Mouse (Mus musculus) adrenal gland, postnatal 14 days (tissue): ENCODE data around the gene Pole. TPM values are rescaled to one million over a fixed set of nuclear protein-coding genes. Genes with fewer than 3 reads are reported as not detected.
A peak's percentile ranks its signal among the peaks of the same experiment; 100 is the strongest.

Source experiments
- DNase-seq: peaks from one replicate; pipeline ENCODE4 v3.0.0; 2021; ENCODE audit warnings: mixed read lengths
- long read RNA-seq, 2 experiments: library from polyadenylated mRNA; stranded (forward); transcript quantifications; one replicate each; pipeline ENCODE4 v2.0.0; 2021
- total RNA-seq: library from RNA; stranded (reverse); gene quantifications from 2 replicates; pipeline ENCODE4 v1.2.3, GENCODE M21; 2021

Pole gene
- 8.2 and 11.9 TPM in 2 replicates for total RNA-seq
- long read RNA-seq, experiment 1, full-length matches to known transcripts, result 2 of 3 reads
- long read RNA-seq, experiment 1, partial matches to known transcripts, result 0 of 3 reads
- long read RNA-seq, experiment 1, other reads (novel, unspliced or antisense), result 1 of 3 reads
- long read RNA-seq, experiment 2, partial matches to known transcripts, result 0 of 2 reads
- long read RNA-seq, experiment 2, other reads (novel, unspliced or antisense), result 1 of 2 reads

GRCm38 (mm10) chr5:110285770-110286445 is at the start of gene Pole, which contains the start of gene Pxmp2:
Gene Pole, plus strand, starts transcription at chr5:110286306.
Gene Pxmp2, minus strand, starts transcription at chr5:110286186.
- DNase-seq, result peak; percentile 96

GRCm38 (mm10) chr5:110244091-110244490 is 42.0 kb upstream of the Pole start:
- DNase-seq, result no peak

DNA sequence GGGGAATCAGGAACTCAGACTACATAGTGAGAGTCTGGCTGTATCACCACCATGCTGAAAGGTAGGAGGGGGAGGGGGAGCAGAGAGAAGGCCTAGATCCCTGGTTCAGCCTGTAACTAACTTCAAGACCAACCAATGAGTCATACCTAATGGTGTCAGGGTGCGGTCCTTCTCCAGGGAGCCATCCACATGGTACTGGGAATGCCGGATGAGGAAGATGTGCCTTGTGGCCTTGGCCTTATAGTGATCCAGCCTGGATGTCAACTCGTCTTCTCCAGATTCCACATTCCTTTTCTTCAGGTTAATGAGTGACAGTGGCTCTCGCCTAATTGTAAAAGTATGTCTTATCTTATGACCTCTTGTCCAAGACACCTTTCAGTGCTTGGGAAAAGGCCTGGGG is 19.2 kb upstream of the Pole start:
- DNase-seq, result no peak

DNA sequence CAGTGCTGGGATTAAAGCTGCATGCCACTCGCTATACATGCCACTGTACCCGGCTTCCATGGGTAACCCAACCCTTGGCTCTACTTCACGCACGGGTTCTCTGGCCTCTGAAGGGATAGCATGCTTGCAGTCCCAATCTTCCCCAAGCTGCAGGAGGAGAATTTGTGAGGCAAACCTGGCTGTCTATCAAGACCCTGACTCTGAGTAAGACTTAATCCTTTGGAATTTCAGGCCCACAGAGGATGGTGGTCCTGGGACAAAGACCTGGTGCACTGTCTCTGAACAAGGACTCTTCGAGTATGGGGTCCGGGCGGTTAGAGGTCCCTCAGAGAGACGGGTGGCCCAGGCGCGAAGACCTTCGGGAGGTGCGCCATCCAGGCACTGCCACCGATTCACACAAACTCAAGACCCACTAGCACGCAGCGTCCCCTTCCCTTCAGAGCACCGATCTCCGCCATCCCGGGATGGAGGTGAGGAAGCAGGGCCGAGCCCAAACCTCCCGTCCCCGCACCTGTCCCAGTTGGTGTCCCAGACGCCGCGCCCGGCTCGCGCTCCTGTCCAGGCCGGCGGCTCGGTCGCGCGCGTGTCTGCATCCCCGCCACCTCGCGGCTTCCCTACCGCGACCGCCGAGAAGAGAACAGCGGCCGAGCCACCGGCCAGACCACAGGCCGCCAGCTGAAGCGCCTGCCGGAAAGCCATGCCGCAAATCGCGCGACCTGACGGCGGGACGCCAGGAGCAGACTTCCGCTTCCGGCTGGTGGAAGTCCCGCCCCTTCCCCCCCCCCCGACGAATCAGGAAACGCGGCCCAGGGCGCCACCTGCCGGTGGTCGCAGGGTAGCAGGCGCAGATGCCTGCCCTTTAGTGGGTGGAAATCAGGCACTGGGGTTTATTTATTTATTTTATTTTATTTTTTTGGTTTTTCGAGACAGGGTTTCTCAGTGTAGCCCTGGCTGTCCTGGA is 16.7 kb upstream of the Pole start, which contains the start of gene Pgam5:
Gene Pgam5, minus strand, starts transcription at position 773 of the 961 bp plus-strand sequence.
- DNase-seq, result peak; percentile 96

GRCm38 (mm10) chr5:110270242-110270641 is 15.9 kb upstream of the Pole start:
- no peak for DNase-seq

- no peak for DNase-seq
Measured at GRCm38 (mm10) chr5:110274147-110274546, 12.0 kb upstream of the Pole start.

DNA sequence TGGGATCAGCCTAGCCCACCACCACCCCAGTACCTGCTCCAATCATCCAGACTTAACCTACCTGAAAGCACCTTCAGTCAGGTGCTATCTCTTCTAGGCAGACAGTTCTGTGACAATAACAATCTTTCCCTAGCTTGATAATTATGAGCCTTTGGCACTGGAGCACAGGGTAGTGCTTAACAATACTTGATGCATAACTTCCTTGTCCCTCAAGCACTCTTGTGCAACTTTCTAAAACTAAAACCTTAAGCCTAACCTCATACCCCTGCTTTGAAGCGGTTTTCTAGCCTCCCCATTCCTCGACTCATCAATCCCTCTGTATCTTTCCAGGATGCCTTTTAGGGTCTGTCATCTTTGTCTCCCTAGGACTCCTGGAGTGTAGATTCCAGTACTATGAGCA is 11.3 kb upstream of the Pole start:
- no peak for DNase-seq

DNA sequence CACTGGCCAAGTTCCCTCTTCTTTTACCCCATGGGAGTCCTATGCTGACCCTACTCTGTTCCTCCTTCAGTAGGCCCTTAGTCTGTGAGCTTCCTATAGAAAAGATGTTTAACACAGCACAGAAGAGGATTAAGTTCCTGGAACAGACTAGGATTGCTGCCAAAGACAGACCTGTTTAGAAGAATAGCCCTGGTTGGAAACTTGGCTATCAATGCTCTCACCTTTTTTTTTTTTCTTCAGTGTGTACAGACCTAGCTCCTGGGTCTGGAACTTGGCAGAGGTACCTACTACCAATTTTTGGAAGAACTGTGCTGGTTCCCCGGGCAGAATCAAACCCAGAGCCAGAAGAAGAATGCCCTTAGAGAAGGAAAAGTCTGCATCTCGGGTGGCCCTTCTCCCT is 9.7 kb upstream of the Pole start:
- DNase-seq, result no peak

GRCm38 (mm10) chr5:110276910-110277309 is 9.2 kb upstream of the Pole start:
- no peak for DNase-seq

DNA sequence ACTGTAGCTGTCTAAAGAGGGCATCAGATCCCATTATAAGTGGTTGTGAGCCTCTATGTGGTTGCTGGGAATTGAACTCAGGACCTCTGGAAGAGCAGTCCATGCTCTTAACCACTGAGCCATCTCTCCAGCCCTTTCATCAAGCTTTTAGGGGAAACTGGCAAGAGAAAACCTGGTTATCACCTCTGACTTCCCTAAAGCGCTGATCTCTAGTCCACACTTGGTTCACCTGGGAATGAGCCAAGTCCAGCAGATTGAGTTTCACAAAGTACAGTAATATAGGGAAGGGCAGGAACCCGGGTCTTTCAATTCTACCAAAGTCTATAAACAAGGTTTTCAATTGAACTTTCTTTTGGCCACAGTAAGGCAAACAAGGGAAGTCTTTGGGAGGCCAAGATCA is 4.1 kb upstream of the Pole start:
- DNase-seq, result no peak

DNA sequence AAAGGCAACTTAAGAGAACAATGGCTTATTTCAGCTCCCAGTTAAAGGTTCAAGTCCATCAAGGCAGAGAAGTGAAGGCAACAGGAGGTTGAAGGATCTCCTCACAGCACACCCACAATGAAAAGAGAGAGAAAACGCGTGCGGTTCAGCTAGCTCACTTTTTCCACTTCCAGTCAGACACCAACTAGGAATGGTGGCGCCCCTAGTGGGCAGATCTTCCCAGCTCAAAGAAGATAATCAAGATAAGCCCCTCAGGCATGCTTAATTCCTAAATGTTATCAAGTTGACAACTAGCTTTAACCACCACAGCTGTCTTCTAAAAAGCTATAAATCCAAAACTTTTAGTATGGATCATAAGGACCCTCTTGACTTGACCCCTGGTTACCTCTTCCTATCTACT is 1.6 kb upstream of the Pole start:
- DNase-seq, result peak; percentile 79

- DNase-seq, result peak; percentile 13
Measured at GRCm38 (mm10) chr5:110285156-110285555, 950 bp upstream of the Pole start.

DNA sequence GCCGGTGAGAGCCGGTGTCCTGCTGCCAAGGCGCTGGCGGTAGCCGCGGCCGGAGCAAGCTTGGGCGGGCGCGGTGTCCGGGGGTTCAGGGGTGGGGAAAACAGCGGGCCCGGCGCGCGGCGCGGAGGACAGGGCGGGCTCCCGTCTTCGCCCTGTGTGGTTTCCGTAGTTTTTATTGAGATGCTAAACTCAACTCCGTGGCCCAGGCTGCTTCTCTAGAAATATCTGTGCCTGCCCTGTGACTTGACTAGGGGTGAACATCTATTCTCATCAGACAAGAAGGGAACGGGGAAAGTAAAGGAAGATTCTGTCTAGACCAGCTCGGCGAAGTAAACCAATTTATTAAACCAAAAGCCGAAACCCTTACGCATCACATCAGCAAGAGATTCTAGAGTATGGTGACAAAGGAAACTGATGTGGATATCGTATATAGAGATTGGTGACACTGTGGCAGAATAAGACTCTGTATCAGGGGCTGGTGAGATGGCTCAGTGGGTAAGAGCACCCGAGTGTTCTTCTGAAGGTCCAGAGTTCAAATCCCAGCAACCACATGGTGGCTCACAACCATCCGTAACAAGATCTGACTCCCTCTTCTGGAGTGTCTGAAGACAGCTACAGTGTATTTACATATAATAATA is 459 bp downstream of the Pole start:
- DNase-seq, result no peak

DNA sequence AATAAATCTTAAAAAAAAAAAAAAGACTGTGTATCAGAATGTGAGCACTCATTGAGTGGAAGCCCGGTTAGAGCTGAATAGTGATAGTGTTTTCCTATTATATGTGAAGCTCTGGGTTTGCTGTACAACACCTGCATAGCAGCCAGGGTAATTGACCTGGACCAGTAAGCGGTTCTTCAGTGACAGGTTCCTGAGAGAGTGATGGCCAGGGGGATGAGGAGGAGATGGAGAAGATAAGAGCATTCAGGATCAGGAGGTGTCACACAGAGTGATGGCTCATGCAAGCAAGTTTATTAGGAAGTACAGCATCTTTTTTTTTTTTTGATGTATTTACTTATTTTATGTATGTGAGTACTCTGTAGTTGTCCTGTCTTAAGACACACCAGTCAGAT is 974 bp downstream of the Pole start:
- DNase-seq, result no peak

GRCm38 (mm10) chr5:110291649-110292048 is 5.5 kb downstream of the Pole start:
- no peak for DNase-seq

DNA sequence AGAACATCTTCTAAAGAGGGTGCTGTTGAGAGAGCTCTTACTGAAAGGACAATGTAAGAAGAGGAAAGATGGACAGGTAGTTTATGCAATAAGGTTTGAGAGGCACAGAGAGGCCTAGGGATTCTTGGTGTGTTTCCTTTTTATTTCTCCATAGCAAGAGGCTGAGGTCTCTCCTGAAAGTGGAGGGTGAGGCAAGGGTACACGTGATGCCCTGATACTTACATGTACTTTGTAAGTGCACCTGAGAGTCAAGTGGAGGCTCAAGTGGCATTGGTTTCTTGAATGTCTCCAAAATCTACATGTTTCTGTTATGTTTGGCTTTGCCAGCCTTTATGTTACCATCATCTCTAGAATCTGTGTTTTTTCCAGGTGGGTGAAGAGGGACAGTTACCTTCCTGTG is 10.5 kb downstream of the Pole start:
- no peak for DNase-seq

DNA sequence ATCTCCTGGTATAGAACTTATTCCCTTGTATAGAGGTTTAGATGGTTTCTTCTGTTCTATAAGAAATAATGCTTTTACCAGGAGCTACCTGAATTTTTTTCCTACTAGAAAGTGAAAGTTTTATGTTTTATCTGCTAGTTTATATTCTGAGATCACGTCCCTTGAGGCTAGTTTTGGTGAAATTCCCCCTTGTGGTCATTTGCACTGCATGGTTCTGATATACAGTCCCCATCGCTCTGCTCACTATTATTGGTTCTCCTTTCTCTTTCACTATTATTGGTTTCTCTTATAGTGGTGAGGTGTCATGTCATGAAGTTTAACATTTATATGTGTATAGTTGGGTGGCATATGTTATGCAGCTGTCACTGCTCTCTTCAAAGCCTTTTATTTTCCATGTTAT is 14.5 kb downstream of the Pole start:
- DNase-seq, result no peak

DNA sequence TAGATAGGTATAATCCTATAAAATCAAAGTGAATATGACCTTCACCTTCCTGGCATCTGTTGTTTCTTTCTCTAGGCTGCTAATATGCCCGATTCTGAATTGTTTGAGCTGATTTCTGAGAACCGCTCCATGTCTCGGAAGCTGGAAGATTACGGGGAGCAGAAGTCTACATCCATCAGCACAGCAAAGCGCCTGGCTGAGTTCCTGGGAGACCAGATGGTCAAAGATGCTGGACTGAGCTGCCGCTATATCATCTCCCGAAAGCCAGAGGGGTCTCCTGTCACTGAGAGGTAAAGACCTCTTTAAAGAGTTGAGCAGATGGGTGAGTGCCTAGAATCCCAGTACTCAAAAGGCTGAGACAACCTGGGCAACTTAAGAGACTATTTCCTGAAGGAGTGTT is 22.8 kb downstream of the Pole start:
- no peak for DNase-seq

- DNase-seq, result no peak
Measured at GRCm38 (mm10) chr5:110313127-110313526, 27.0 kb downstream of the Pole start.

DNA sequence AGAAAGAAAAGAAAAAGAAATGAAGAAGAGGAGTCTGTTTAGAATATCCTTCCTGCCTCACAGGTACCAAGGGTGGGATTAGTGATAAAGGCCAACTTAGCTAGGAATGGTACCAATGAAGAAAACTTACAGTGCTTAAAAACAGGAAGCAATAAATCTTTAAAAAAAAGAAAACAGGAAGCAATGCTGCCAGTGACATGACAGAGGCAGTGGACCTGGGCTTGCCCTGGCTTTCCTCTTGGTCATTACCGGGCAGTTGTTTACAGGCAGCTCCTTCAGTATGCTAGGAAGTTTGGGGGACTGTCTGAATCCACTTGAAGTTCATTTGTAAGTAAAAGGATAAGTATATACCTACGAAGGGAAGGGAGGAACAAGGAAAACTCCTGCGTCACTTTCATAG is 44.4 kb downstream of the Pole start:
- DNase-seq, result no peak

DNA sequence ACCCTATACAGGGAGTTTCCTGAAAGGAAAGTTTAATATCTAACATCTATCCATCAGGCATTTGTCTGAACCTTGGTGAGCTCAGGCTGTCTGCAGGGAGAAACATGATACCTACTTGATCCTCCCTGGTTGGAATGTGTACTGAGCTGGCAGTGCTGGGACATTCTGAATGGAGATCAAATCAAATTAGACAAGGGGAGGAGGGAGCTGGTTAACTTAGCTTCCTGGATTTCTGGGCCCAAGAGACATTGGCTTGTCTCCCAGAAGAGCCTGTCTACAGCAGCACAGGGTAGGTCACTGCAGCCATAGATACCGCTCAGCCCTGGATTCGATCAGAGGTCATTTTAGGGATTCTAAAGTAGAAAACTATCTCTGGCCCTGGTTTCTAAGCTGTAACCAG is 52.7 kb downstream of the Pole start:
- no peak for DNase-seq

DNA sequence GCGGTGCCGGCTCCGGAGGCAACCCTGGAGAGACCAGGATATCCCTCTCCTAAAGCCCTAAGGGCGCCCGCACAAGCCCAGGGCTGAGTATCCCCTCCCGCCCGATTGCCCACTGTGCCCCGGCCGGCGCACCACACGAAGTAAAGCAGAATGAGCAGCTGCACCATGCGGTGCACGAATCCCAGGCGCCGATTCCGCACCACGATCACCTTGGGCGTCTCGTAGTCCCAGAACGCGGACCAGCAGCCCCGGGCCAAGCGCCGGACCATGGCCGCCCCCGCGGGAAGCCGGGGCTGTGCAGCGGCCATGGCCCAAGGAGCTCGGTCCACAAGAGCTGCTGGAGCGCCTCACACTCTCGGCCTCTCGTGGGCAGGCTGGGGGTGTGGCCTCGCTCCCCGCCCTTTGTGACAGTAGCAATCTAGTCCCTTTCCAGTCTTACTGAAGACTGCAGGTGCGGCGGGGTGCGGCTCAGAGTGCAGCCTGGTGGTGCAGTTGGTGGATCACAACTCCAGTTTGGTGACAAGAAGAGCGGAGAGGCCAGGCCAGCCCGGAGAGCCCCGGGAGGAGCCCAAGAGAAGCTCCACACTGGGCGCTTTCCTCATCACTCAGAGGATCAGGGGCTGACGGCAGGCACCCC is 56.7 kb downstream of the Pole start, which contains the start of gene P2rx2:
Gene P2rx2, minus strand, starts transcription at position 565 of the 637 bp plus-strand sequence.
- DNase-seq, result peak; percentile 76
